ENCODE assay signal across 12 mouse cellular contexts in genomic region chr6:52635395-52635794, GRCm38 (mm10).
"Had no signal": no experiment of that assay in that cellular context is flagged by ENCODE, and none has a peak within 500 bp of the region (broad histone marks: within the 10 kb centered on the region; RNA-seq: fewer than 3 reads in every experiment).

No protein-coding gene starts in this region.

- DNase-seq: left cerebral cortex, postnatal 4 days; liver; liver, embryonic 13.5 days; liver, postnatal 0 days; lung, adult 18-20 months; lung, adult 2 months; lung, embryonic 14.5 days; lung, postnatal 10 days; lung, postnatal 14 days; lung, postnatal 36 days; lung, postnatal 4 days; midbrain, embryonic 14.5 days had no signal
